Mouse (Mus musculus): Measurements from ENCODE around the gene Trappc6a. TPM values are rescaled to one million over a fixed set of nuclear protein-coding genes. Genes with fewer than 3 reads are reported as not detected.

Gene Trappc6a
- polyA plus RNA-seq, 1 experiment from 2014 or later = 45.7 TPM

DNA sequence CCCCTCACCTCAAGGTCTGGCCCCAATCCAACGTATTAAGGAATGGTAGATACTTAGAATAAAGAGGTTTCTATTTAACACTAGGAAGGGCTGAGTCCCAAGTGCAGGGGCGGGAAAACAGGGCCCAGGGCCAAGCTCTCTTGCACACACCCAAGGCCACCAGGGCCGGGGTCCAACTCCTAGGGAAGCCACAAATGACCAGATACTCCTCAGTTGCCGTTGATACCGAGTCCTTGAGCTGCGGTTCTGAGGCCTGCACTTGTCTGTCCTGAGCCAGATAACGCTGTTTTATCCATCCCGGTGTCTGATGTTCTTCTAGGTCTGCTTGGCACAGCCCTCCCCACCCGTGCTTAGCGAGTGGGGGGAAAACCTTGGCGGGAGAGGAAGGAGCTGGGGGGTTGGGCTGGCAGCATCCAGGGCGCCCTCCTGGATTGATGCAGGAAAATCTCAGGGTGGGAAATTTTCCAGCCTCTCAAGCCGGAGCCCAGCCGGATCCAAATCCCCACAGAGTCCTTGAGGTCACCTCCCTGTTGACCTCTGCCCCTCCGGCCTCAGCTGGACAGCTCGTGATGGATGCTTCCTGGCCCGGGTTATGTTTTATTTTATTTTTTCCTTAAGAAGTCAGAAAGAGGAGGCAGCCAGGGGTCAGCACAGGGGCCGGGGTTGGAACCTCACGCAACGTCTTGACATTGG is 12.5 kb upstream of the Trappc6a start:
- no peak overlapping the region for H3K4me2 ChIP-seq (replicated peaks; ENCODE audit: low read depth, low read length)
- ATAC-seq (ENCODE audit: low FRiP score) (no peak), DNase-seq (ENCODE audit: low spot score) (no peak)
- H3K4me3 ChIP-seq (ENCODE audit: low read depth, low read length) = no peak overlapping the region
- no peak overlapping the region for H3K27ac ChIP-seq (ENCODE audit: low read depth, low read length)
- WGBS = 56% methylated on average over 20 of the region's 20 CpGs
- 0 out of 2 replicates have a peak, but pooled peaks cover 3% of the 10 kb centered on the region for H3K4me1 ChIP-seq (replicated peaks; ENCODE audit: control insufficient read depth, insufficient read depth, low read length)
- H3K9me3 ChIP-seq (ENCODE audit: control insufficient read depth, low read length) = no peaks in the 10 kb centered on the region
- H3K9ac ChIP-seq (ENCODE audit: low read depth, low read length) = no peak overlapping the region
- peaks cover 19% of the 10 kb centered on the region for H3K27me3 ChIP-seq (ENCODE audit: control insufficient read depth, insufficient read depth, low read length)
- H3K36me3 ChIP-seq (ENCODE audit: control insufficient read depth, insufficient read depth, low read length) = no peaks in the 10 kb centered on the region

DNA sequence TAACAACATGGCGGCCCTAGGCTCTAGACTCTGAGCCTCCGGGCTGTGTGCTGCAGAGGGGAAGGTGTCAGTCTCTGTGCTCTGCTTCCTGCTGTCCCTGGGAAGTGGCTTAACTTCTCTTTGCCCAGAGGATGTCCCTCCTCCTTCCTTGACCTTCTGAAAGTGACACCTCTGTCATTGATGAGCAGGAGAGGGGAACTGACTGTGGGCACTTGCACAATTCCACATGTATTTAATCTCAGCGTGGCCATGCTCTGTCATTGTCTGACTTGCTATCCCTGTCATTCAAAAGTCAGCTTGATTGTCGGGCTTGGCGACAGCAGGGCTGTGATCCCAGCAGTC is 12.0 kb upstream of the Trappc6a start:
- Histone ChIP-seq H3K9ac (ENCODE audit: low read depth, low read length) (no peak overlapping the region), H3K36me3 (ENCODE audit: control insufficient read depth, insufficient read depth, low read length) (no peaks in the 10 kb centered on the region), H3K4me3 (ENCODE audit: low read depth, low read length) (no peak overlapping the region), H3K9me3 (ENCODE audit: control insufficient read depth, low read length) (no peaks in the 10 kb centered on the region), H3K4me2 (replicated peaks; ENCODE audit: low read depth, low read length) (no peak overlapping the region), H3K27me3 (ENCODE audit: control insufficient read depth, insufficient read depth, low read length) (peaks cover 14% of the 10 kb centered on the region), H3K27ac (ENCODE audit: low read depth, low read length) (no peak overlapping the region), H3K4me1 (replicated peaks; ENCODE audit: control insufficient read depth, insufficient read depth, low read length) (0 out of 2 replicates have a peak, but pooled peaks cover 3% of the 10 kb centered on the region)
- 56% methylated on average over 5 of the region's 5 CpGs for WGBS
- DNase-seq (ENCODE audit: low spot score) = no peak
- no peak for ATAC-seq (ENCODE audit: low FRiP score)

- H3K27ac ChIP-seq (ENCODE audit: low read depth, low read length) = no peak overlapping the region
- no peaks in the 10 kb centered on the region for H3K27me3 ChIP-seq (ENCODE audit: control insufficient read depth, insufficient read depth, low read length)
- ATAC-seq (ENCODE audit: low FRiP score) (no peak), DNase-seq (ENCODE audit: low spot score) (no peak)
- H3K36me3 ChIP-seq (ENCODE audit: control insufficient read depth, insufficient read depth, low read length) = no peaks in the 10 kb centered on the region
- no peak overlapping the region for H3K4me2 ChIP-seq (replicated peaks; ENCODE audit: low read depth, low read length)
- 70% methylated on average over 4 of the region's 4 CpGs for WGBS
- H3K4me1 ChIP-seq (replicated peaks; ENCODE audit: control insufficient read depth, insufficient read depth, low read length) = no peaks in the 10 kb centered on the region
- no peaks in the 10 kb centered on the region for H3K9me3 ChIP-seq (ENCODE audit: control insufficient read depth, low read length)
- H3K4me3 ChIP-seq (ENCODE audit: low read depth, low read length) = no peak overlapping the region
- no peak overlapping the region for H3K9ac ChIP-seq (ENCODE audit: low read depth, low read length)
These were observed 9.9 kb upstream of the Trappc6a start for GRCm38 (mm10) chr7:19498326-19498725.

- DNase-seq (ENCODE audit: low spot score) = no peak
- H3K4me2 ChIP-seq (replicated peaks; ENCODE audit: low read depth, low read length) = no peak overlapping the region
- no peak for ATAC-seq (ENCODE audit: low FRiP score)
- no peaks in the 10 kb centered on the region for H3K27me3 ChIP-seq (ENCODE audit: control insufficient read depth, insufficient read depth, low read length)
- no peak overlapping the region for H3K4me3 ChIP-seq (ENCODE audit: low read depth, low read length)
- H3K36me3 ChIP-seq (ENCODE audit: control insufficient read depth, insufficient read depth, low read length) = no peaks in the 10 kb centered on the region
- 73% methylated on average over 12 of the region's 12 CpGs for WGBS
- no peaks in the 10 kb centered on the region for H3K4me1 ChIP-seq (replicated peaks; ENCODE audit: control insufficient read depth, insufficient read depth, low read length)
- H3K9me3 ChIP-seq (ENCODE audit: control insufficient read depth, low read length) = no peaks in the 10 kb centered on the region
- no peak overlapping the region for H3K9ac ChIP-seq (ENCODE audit: low read depth, low read length)
- H3K27ac ChIP-seq (ENCODE audit: low read depth, low read length) = no peak overlapping the region
These were observed 7.5 kb upstream of the Trappc6a start for GRCm38 (mm10) chr7:19500420-19501363.

DNA sequence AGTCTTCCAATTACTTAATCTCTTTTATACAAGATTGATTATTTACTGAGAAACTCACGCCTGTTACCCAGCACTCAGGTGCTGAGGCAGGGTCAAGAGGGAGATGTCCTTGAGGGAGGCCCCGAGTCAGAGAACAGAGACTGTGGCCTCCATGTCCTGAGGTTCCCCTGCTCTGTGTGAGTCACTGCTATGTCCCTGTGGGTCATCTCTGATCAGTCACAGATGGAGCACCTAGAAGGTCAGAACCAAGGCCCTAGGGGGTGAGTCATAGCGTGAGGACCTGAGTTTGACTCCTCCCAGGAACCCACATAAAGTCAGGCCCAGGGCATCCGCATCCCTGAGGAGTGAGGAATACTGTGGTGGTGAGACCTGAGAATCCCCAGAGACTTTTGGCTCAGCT is 6.5 kb upstream of the Trappc6a start:
- no peaks in the 10 kb centered on the region for H3K4me1 ChIP-seq (replicated peaks; ENCODE audit: control insufficient read depth, insufficient read depth, low read length)

GRCm38 (mm10) chr7:19503481-19504068 is 4.6 kb upstream of the Trappc6a start:
- Histone ChIP-seq H3K9ac (ENCODE audit: low read depth, low read length) (no peak overlapping the region), H3K36me3 (ENCODE audit: control insufficient read depth, insufficient read depth, low read length) (no peaks in the 10 kb centered on the region), H3K27me3 (ENCODE audit: control insufficient read depth, insufficient read depth, low read length) (no peaks in the 10 kb centered on the region), H3K27ac (ENCODE audit: low read depth, low read length) (no peak overlapping the region), H3K4me1 (replicated peaks; ENCODE audit: control insufficient read depth, insufficient read depth, low read length) (no peaks in the 10 kb centered on the region), H3K4me3 (ENCODE audit: low read depth, low read length) (no peak overlapping the region), H3K9me3 (ENCODE audit: control insufficient read depth, low read length) (no peaks in the 10 kb centered on the region), H3K4me2 (replicated peaks; ENCODE audit: low read depth, low read length) (no peak overlapping the region)
- WGBS = 41% methylated on average over 5 of the region's 5 CpGs
- DNase-seq (ENCODE audit: low spot score) = peak; percentile 70
- no peak for ATAC-seq (ENCODE audit: low FRiP score)

More for the DNA sequence above, 6.5 kb upstream of the Trappc6a start:
- no peaks in the 10 kb centered on the region for H3K27me3 ChIP-seq (ENCODE audit: control insufficient read depth, insufficient read depth, low read length)
- H3K27ac ChIP-seq (ENCODE audit: low read depth, low read length) = no peak overlapping the region
- ATAC-seq (ENCODE audit: low FRiP score) = no peak
- DNase-seq (ENCODE audit: low spot score) = no peak
- 77% methylated on average over 4 of the region's 4 CpGs for WGBS
- H3K9ac ChIP-seq (ENCODE audit: low read depth, low read length) = no peak overlapping the region
- H3K4me3 ChIP-seq (ENCODE audit: low read depth, low read length) = no peak overlapping the region
- no peak overlapping the region for H3K4me2 ChIP-seq (replicated peaks; ENCODE audit: low read depth, low read length)
- H3K9me3 ChIP-seq (ENCODE audit: control insufficient read depth, low read length) = no peaks in the 10 kb centered on the region
- no peaks in the 10 kb centered on the region for H3K36me3 ChIP-seq (ENCODE audit: control insufficient read depth, insufficient read depth, low read length)

DNA sequence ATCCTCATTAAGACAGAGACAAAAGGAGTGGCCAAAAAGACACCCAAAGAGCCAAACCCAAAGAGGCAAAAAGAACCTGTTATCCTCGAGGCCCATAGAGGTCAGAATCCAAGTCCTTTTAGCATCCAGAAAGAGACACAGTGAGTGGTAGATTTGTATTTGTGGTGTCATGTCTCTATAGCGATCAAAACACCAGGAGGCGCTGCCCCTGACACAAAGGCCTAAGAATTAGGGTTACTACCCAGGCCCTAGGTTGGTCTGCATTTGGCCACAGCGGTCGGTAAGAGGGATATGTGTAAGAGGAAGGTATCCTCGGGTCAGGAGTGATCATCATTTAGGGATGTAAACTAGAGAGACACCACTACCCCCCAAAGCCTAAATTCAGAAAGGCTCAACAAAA is 1.9 kb upstream of the Trappc6a start:
- no peak overlapping the region for H3K9ac ChIP-seq (ENCODE audit: low read depth, low read length)
- H3K4me1 ChIP-seq (replicated peaks; ENCODE audit: control insufficient read depth, insufficient read depth, low read length) = no peaks in the 10 kb centered on the region
- no peak for ATAC-seq (ENCODE audit: low FRiP score)
- H3K27ac ChIP-seq (ENCODE audit: low read depth, low read length) = no peak overlapping the region
- WGBS = 26% methylated on average over 6 of the region's 6 CpGs
- no peaks in the 10 kb centered on the region for H3K36me3 ChIP-seq (ENCODE audit: control insufficient read depth, insufficient read depth, low read length)
- H3K4me2 ChIP-seq (replicated peaks; ENCODE audit: low read depth, low read length) = peak overlapping the region; percentile 95
- H3K27me3 ChIP-seq (ENCODE audit: control insufficient read depth, insufficient read depth, low read length) = no peaks in the 10 kb centered on the region
- DNase-seq (ENCODE audit: low spot score) = no peak
- H3K4me3 ChIP-seq (ENCODE audit: low read depth, low read length) = peak overlapping the region; percentile 79; the same call in 1 of the 2 replicates
- H3K9me3 ChIP-seq (ENCODE audit: control insufficient read depth, low read length) = no peaks in the 10 kb centered on the region

- H3K27me3 ChIP-seq (ENCODE audit: control insufficient read depth, insufficient read depth, low read length) = no peaks in the 10 kb centered on the region
- H3K9ac ChIP-seq (ENCODE audit: low read depth, low read length) = peak overlapping the region; percentile 86
- peak; percentile 83 for DNase-seq (ENCODE audit: low spot score)
- peak overlapping the region; percentile 95 for H3K4me2 ChIP-seq (replicated peaks; ENCODE audit: low read depth, low read length)
- H3K9me3 ChIP-seq (ENCODE audit: control insufficient read depth, low read length) = no peaks in the 10 kb centered on the region
- H3K27ac ChIP-seq (ENCODE audit: low read depth, low read length) = peak overlapping the region; percentile 65
- H3K4me1 ChIP-seq (replicated peaks; ENCODE audit: control insufficient read depth, insufficient read depth, low read length) = no peaks in the 10 kb centered on the region
- peak overlapping the region; percentile 79 for H3K4me3 ChIP-seq (ENCODE audit: low read depth, low read length)
- no peaks in the 10 kb centered on the region for H3K36me3 ChIP-seq (ENCODE audit: control insufficient read depth, insufficient read depth, low read length)
- under 1% methylated on average over 71 of the region's 71 CpGs for WGBS
- ATAC-seq (ENCODE audit: low FRiP score) = peak; percentile 23
These were observed 1.1 kb upstream of the Trappc6a start for GRCm38 (mm10) chr7:19506969-19507611.

Measured in hindbrain, embryonic 11.5 days (tissue).